Mouse (Mus musculus) embryonic stem cell, embryonic (primary cell): Measurements from ENCODE around the gene Edem1.

Experiments
- CTCF ChIA-PET, 4 experiments: fragments of 300-600 bp in 2 of 4; fragments of 350-600 bp in 2 of 4; sonication (Branson Sonifier 250); formaldehyde crosslinking; loops; one replicate each; lab custom pipeline; 2022; ENCODE audit warnings: inconsistent platforms in 2 of 4; lab: Charles Lee
- POLR2A ChIA-PET, 4 experiments: fragments of 300-600 bp in 2 of 4; fragments of 350-600 bp in 2 of 4; sonication (Branson Sonifier 250); formaldehyde crosslinking; loops; one replicate each; lab custom pipeline; 2022; ENCODE audit warnings: antibody characterized with exemption in 4 of 4, inconsistent platforms in 1 of 4; lab: Charles Lee

Edem1 gene

GRCm38 (mm10) chr6:108828234-108828868 lies at the start of gene Edem1:
TSS of gene Edem1 (plus strand) at chr6:108828641.
- CTCF ChIA-PET = interaction anchor here in 2 of 4 experiments (0.6 to 0.9 kb wide), 2 partner anchors 11 to 116 kb away, joined by 3 to 4 read pairs; no protein-coding TSS in a partner anchor
- POLR2A ChIA-PET = interaction anchor here (0.5 to 6.8 kb wide), 38 partner anchors 8 to 763 kb away, joined by 3 to 36 read pairs (median 4); partner anchors contain the start of genes Bhlhe40 (in 2 of the 4), Itpr1 (in 1 of the 4) and Setmar (in 1 of the 4)

DNA sequence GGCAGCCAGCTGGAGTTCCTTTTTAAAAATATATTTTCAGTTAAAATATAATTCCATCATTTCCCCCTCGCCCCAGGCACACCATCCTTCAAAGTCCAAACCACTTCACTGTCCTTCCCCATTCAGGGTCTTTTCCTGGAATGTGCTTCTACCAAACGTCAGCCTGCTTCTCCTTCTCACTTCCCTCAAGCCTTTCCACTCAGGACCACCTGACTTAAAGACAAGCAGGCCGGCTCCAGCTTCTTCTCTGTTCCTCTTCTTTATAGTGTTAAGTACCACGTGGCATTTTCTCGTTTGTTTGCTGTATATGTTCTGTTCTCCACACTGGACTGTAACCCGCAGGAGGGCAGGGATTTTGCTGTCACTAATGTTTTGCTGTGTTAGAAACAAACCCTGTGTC lies 46.6 kb upstream of the Edem1 start:
- ChIA-PET CTCF (interaction anchor here in 1 of 4 experiments (0.7 kb wide), 1 partner anchor 42 kb away, joined by 5 read pairs; no protein-coding TSS in a partner anchor), POLR2A (interaction anchor here in 2 of 4 experiments (0.5 to 1.0 kb wide), 3 partner anchors 9 to 46 kb away, joined by 3 to 5 read pairs (median 3); no protein-coding TSS in a partner anchor)

GRCm38 (mm10) chr6:108782526-108783183 lies 45.8 kb upstream of the Edem1 start, which contains the start of gene Arl8b:
TSS of gene Arl8b (plus strand) at chr6:108783099.
- CTCF ChIA-PET = no interaction called here
- POLR2A ChIA-PET = interaction anchor here in 1 of 4 experiments (0.5 kb wide), 1 partner anchor 26 kb away, joined by 5 read pairs; no protein-coding TSS in a partner anchor

DNA sequence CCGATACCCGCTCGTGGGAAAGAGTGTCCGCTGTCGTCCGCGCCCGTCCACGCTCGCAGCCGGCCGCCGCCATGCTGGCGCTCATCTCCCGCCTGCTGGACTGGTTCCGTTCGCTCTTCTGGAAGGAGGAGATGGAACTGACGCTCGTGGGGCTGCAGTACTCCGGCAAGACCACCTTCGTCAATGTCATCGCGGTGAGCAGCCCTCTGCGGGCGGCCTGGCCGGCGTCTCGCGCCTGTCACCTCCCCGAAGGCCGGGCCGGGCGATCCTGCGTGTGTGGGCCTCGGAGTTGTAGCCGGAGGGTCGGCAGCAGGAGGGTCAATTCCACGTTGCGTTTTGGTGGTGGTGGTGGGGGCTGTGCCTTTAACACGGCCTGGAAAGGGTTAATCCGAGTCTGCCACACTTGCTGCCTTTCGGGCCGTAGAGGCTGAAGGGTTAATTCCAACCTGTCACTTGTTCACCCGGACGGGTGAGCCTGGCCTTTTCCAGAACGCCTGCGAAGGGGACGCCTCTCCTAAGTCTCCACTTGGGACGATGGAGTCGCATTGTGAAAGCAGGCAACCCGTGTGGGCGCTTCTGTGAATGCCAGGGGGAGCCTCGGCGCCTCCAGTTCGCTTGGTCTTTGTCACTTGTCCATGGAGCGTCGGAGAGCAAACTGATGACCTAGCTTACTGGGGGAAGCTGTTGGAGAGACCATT lies 45.1 kb upstream of the Edem1 start:
- POLR2A ChIA-PET = interaction anchor here in 3 of 4 experiments (0.8 to 2.1 kb wide), 15 partner anchors 9 to 570 kb away, joined by 3 to 11 read pairs (median 3); partner anchors contain the start of genes Edem1 (in 2 of the 3) and Itpr1 (in 1 of the 3)

DNA sequence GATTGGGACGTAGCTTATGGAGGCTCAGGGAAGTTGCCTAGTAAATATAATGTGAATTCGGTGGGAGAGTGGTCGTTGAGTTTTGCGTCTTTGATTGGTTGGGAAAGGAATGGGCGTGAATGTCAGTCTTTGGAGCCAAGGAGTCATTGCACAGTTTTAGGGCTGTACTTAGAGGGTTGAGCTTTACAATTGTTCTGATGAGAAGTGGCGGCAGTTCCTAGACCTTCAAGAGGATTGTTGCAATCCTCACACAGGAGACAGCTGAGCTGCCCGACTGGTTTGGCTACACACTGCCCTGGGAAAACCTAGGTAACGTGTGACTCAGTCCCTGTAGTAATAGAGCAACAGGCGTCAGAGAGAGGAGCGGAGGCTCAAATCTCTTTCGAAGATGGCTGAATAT lies 44.4 kb upstream of the Edem1 start:
- POLR2A ChIA-PET = interaction anchor here (0.6 to 2.1 kb wide), 18 partner anchors 9 to 571 kb away, joined by 3 to 11 read pairs (median 3); partner anchors contain the start of genes Edem1 (in 2 of the 4) and Itpr1 (in 1 of the 4)
- CTCF ChIA-PET = interaction anchor here in 2 of 4 experiments (0.6 to 0.7 kb wide), 2 partner anchors 125 to 1504 kb away, joined by 3 to 5 read pairs; no protein-coding TSS in a partner anchor

More for the DNA sequence above, 45.1 kb upstream of the Edem1 start:
- CTCF ChIA-PET = interaction anchor here in 1 of 4 experiments (0.7 kb wide), 1 partner anchor 1505 kb away, joined by 5 read pairs; no protein-coding TSS in a partner anchor

GRCm38 (mm10) chr6:108784796-108785195 lies 43.6 kb upstream of the Edem1 start:
- POLR2A ChIA-PET = interaction anchor here in 3 of 4 experiments (0.6 to 2.1 kb wide), 12 partner anchors 9 to 572 kb away, joined by 3 to 11 read pairs (median 4); partner anchors contain the start of genes Edem1 (in 2 of the 3) and Itpr1 (in 1 of the 3)
- CTCF ChIA-PET = interaction anchor here in 1 of 4 experiments (0.6 kb wide), 1 partner anchor 12 kb away, joined by 3 read pairs; no protein-coding TSS in a partner anchor

- CTCF ChIA-PET = interaction anchor here in 1 of 4 experiments (0.6 kb wide), 1 partner anchor 13 kb away, joined by 3 read pairs; no protein-coding TSS in a partner anchor
These were observed 42.9 kb upstream of the Edem1 start for GRCm38 (mm10) chr6:108785551-108785950.

GRCm38 (mm10) chr6:108791498-108791897 lies 36.9 kb upstream of the Edem1 start:
- ChIA-PET POLR2A (interaction anchor here in 1 of 4 experiments (0.8 to 2.0 kb wide), 3 partner anchors 10 to 270 kb away, joined by 3 to 7 read pairs (median 4); partner anchors contain the start of gene Edem1), CTCF (interaction anchor here in 1 of 4 experiments (0.5 kb wide), 1 partner anchor 17 kb away, joined by 3 read pairs; no protein-coding TSS in a partner anchor)

More at GRCm38 (mm10) chr6:108785551-108785950, 42.9 kb upstream of the Edem1 start:
- POLR2A ChIA-PET = interaction anchor here in 3 of 4 experiments (0.7 to 1.9 kb wide), 5 partner anchors 8 to 330 kb away, joined by 3 to 11 read pairs (median 5); no protein-coding TSS in a partner anchor

DNA sequence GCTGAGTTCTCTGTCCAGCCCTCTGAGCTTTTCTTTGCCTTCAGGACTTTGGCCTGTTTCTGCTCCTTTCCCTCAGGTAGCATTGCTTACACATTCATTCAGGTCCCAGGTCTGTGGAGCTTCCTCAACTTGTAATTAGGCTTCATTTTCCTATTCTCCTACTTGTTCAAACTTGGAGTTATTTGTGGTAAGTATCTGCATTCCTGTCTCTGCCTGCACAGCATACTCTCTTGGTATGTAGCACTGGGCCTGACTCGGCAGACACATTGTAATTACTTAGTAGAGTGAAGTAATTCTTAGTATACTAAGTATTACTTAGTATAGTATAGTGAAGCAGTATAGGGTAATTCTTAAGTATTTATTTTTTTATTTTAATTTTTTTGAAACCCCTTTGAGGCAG lies 32.5 kb upstream of the Edem1 start:
- ChIA-PET POLR2A (interaction anchor here in 3 of 4 experiments (0.5 to 4.7 kb wide), 5 partner anchors 10 to 417 kb away, joined by 3 to 18 read pairs (median 4); partner anchors contain the start of gene Edem1 (in 2 of the 3)), CTCF (no interaction called here)

GRCm38 (mm10) chr6:108796706-108797105 lies 31.7 kb upstream of the Edem1 start:
- CTCF ChIA-PET = no interaction called here
- POLR2A ChIA-PET = interaction anchor here in 3 of 4 experiments (0.7 to 4.7 kb wide), 5 partner anchors 11 to 32 kb away, joined by 3 to 18 read pairs (median 4); partner anchors contain the start of gene Edem1 (in 3 of the 3)

DNA sequence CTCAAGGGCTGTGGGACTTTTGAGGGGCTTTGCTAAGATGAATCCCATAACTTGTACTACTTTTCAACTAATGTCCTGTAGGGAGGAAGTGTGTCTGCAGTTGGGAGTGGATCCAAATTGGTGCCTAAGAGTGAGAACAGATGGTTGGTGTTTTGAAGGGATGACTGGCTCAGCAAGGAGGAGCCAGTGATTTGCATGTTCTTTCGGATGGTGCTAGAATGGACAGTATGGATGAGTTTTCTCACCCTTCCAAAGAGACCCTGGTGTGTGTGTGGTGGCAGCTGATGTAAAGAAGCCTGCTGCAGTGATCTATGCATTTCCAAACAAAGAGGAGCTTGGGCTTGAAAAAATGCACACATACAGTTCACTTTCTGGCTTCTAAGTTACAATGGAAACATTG lies 23.2 kb upstream of the Edem1 start:
- ChIA-PET POLR2A (interaction anchor here in 1 of 4 experiments (1.6 kb wide), 1 partner anchor 21 kb away, joined by 3 read pairs; no protein-coding TSS in a partner anchor), CTCF (interaction anchor here in 1 of 4 experiments (0.5 kb wide), 1 partner anchor 195 kb away, joined by 3 read pairs; no protein-coding TSS in a partner anchor)

- CTCF ChIA-PET = interaction anchor here in 1 of 4 experiments (0.6 kb wide), 1 partner anchor 304 kb away, joined by 5 read pairs; no protein-coding TSS in a partner anchor
- POLR2A ChIA-PET = interaction anchor here in 2 of 4 experiments (0.7 to 1.7 kb wide), 3 partner anchors 22 to 593 kb away, joined by 3 to 4 read pairs (median 3); partner anchors contain the start of gene Itpr1 (in 1 of the 2)
These were observed 22.6 kb upstream of the Edem1 start for GRCm38 (mm10) chr6:108805871-108806270.

DNA sequence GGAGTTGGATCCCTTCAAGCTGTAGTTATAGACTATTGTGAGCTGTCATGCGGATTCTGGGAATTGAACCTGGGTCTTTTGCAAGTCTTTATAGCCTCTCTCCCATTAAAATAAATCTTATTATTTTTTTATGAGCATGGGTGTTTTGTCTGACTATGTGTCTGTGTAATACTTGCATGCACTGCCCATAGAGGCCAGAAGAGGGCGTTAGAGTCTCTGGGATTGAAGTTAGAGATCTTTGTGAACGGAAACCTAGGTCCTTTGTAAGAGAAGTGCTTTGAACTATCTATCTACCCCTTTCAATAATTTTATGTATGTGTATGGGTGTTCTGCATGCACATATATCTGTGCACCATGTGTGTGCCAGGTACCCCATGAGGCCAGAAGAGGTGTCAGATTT lies 21.0 kb upstream of the Edem1 start:
- CTCF ChIA-PET = interaction anchor here in 1 of 4 experiments (0.6 kb wide), 1 partner anchor 27 kb away, joined by 5 read pairs; no protein-coding TSS in a partner anchor
- POLR2A ChIA-PET = interaction anchor here in 1 of 4 experiments (1.7 kb wide), 1 partner anchor 22 kb away, joined by 4 read pairs; no protein-coding TSS in a partner anchor

DNA sequence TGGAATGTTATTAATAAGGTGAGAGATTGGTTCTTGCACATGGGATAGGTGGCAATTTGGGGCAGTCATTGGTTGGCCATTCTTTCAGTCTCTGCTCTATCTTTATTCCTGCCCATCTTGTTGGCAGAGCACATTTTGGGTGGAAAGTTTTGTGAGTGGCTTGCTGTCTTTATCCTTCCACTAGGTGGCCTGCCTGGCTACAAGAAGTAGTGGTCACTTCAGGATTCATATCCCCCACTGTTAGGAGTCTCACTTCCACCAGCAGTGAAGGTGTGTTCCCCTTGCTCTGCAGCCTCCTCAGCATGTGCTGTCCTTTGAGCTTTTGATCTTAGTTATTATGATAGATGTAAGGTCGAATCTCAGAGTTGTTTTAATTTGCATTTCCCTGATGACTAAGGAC lies 19.7 kb upstream of the Edem1 start:
- ChIA-PET POLR2A (interaction anchor here in 2 of 4 experiments (0.6 to 2.8 kb wide), 7 partner anchors 9 to 25 kb away, joined by 3 to 11 read pairs (median 5); partner anchors contain the start of gene Edem1 (in 1 of the 2)), CTCF (interaction anchor here in 1 of 4 experiments (0.6 kb wide), 1 partner anchor 653 kb away, joined by 6 read pairs; no protein-coding TSS in a partner anchor)

GRCm38 (mm10) chr6:108810237-108810636 lies 18.2 kb upstream of the Edem1 start:
- ChIA-PET POLR2A (interaction anchor here in 2 of 4 experiments (0.9 to 2.8 kb wide), 10 partner anchors 9 to 34 kb away, joined by 3 to 11 read pairs (median 4); partner anchors contain the start of gene Edem1 (in 2 of the 2)), CTCF (interaction anchor here (0.6 to 1.1 kb wide), 4 partner anchors 7 to 1317 kb away, joined by 3 to 5 read pairs (median 3); no protein-coding TSS in a partner anchor)

DNA sequence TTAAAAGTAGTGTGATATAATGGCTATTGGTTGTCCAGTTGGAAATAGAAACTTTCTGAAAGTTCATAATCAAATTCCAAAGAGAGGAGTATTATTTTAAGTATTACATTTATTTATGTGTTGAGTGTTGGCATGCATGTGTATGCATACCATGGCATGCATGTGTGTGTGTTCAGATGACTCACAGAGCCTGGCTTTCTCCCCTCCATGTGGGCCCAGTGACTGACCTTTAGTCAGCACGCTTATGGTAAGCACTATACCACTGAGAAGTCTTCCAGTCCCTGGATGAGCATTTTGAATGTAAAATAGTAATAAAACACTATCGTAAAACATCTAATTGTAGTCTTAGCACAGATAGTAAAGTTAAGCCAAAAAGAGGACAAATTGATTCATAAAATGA lies 16.3 kb upstream of the Edem1 start:
- POLR2A ChIA-PET = interaction anchor here in 1 of 4 experiments (1.8 kb wide), 1 partner anchor 16 kb away, joined by 8 read pairs; the partner anchor contains the start of gene Edem1
- CTCF ChIA-PET = no interaction called here
